Mouse (Mus musculus) ES-E14 (cell line): ENCODE data around the gene Gm49322. TPM values are rescaled to one million over a fixed set of nuclear protein-coding genes. Genes with fewer than 3 reads are reported as not detected.

ENCODE experiments used
- DNase-seq: peaks from one replicate; pipeline ENCODE4 v3.0.0-alpha.2; 2013; ENCODE audit warnings: low read depth, low spot score
- H3K27ac ChIP-seq: 2 replicates; pipeline ENCODE4 v1.5.1; 2012; ENCODE audit warnings: low read depth, mild to moderate bottlenecking, low read length, moderate library complexity, mixed read lengths; ENCODE audit not compliant: poor library complexity, insufficient read depth, severe bottlenecking
- H3K36me3 ChIP-seq: 2 replicates; pipeline ENCODE4 v1.6.1; 2012; ENCODE audit warnings: mild to moderate bottlenecking, low read length, moderate library complexity, mixed read lengths; ENCODE audit not compliant: control insufficient read depth, poor library complexity, insufficient read depth, severe bottlenecking
- H3K4me1 ChIP-seq, 2 experiments: fragments of 150-350 bp in 1 of 2; sonication (generic) in 1 of 2; 2 replicates each; pipeline ENCODE4 v1.6.1; 2012; ENCODE audit warnings: low read length in 2 of 2, mild to moderate bottlenecking in 1 of 2, mixed read lengths in 1 of 2; ENCODE audit not compliant: control insufficient read depth in 2 of 2, insufficient read depth in 2 of 2, poor library complexity in 1 of 2
- H3K4me3 ChIP-seq, 2 experiments: fragments of 150-350 bp in 1 of 2; sonication (generic) in 1 of 2; 2 replicates each; pipeline ENCODE4 v1.5.1; 2012; ENCODE audit warnings: low read length in 2 of 2, low read depth in 1 of 2, mild to moderate bottlenecking in 1 of 2, mixed read lengths in 1 of 2; ENCODE audit not compliant: insufficient read depth in 1 of 2, poor library complexity in 1 of 2, severe bottlenecking in 1 of 2
- H3K9ac ChIP-seq: 2 replicates; pipeline ENCODE4 v1.6.1; 2012; ENCODE audit warnings: low read depth, mild to moderate bottlenecking, low read length, mixed read lengths; ENCODE audit not compliant: poor library complexity, insufficient read depth, severe bottlenecking
- H3K9me3 ChIP-seq: fragments of 150-350 bp; sonication (generic); 2 replicates; pipeline ENCODE4 v1.6.1; 2012; ENCODE audit warnings: low read depth, mild to moderate bottlenecking, low read length; ENCODE audit not compliant: control insufficient read depth, insufficient read depth
- CHD2 ChIP-seq: IDR thresholded peaks from 2 replicates; pipeline ENCODE4 v1.6.1; 2014; ENCODE audit warnings: mild to moderate bottlenecking, low read depth, low read length, inconsistent platforms
- HCFC1 ChIP-seq: IDR thresholded peaks from 2 replicates; pipeline ENCODE4 v1.6.1; 2012; ENCODE audit warnings: low read length, inconsistent platforms, borderline replicate concordance; ENCODE audit not compliant: insufficient read depth
- MAFK ChIP-seq: IDR thresholded peaks from 2 replicates; pipeline ENCODE4 v1.6.1; 2014; ENCODE audit warnings: mild to moderate bottlenecking, low read depth, low read length, inconsistent platforms; ENCODE audit not compliant: insufficient read depth
- ZC3H11A ChIP-seq: IDR thresholded peaks from 2 replicates; pipeline ENCODE4 v1.6.1; 2012; ENCODE audit warnings: low read depth, mild to moderate bottlenecking, inconsistent platforms, low read length, borderline replicate concordance
- ZNF384 ChIP-seq: IDR thresholded peaks from 2 replicates; pipeline ENCODE4 v1.6.1; 2012; ENCODE audit warnings: low read depth, low read length, inconsistent platforms
- in situ Hi-C, 2 experiments: fragments of 600-800 bp; cut with MboI; formaldehyde crosslinking; loops; one replicate each; pipeline ENCODE4 v1.15.1; 2025; ENCODE audit warnings: low sequenced_read_pairs in 2 of 2, inconsistent platforms in 1 of 2; ENCODE audit not compliant: unreplicated experiment in 2 of 2
- total RNA-seq: library from RNA; depleted of rRNA; stranded (reverse); fragments of 300-350 nt; gene quantifications from 2 replicates; pipeline ENCODE4 v1.2.3, GENCODE M21; 2012

Gene Gm49322
- total RNA-seq, 1 experiment, result 8.4 TPM

DNA sequence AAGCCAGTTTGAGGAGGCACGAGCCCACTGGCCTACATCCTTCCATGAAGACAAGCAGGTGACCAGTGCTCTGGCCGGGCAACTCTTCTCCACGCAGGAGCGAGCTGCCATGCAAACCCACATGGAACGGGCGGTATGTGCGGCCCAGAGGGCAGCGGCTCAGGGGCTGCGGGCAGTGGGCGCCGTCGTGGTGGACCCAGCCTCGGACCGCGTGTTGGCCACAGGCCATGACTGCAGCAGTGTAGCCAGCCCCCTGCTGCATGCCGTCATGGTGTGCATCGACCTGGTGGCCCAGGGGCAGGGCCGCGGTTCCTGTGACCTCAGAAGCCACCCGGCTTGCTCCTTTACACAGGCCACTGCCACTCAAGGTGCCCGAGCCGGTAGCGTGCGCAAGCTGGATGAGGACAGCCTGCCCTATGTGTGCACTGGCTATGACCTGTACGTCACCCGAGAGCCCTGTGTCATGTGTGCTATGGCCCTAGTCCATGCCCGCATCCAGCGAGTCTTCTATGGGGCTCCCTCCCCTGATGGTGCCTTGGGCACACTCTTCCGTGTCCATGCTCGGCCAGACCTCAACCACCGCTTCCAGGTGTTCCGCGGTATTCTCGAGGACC lies 1.0 kb downstream of the Gm49322 start:
- DNase-seq, result no peak
- H3K4me1 ChIP-seq, result peaks cover 0 to 21% of the 10 kb centered on the region in 2 experiments; a peak in 1 of 4 replicates
- H3K9ac ChIP-seq, result peak overlapping the region; percentile 68
- no peak overlapping the region; the same call in 1 of the 2 replicates for H3K27ac ChIP-seq
- H3K36me3 ChIP-seq, result peaks cover 35% of the 10 kb centered on the region
- in situ Hi-C loops, result no loop called here
- peak overlapping the region; percentile 60 to 61; a peak in 3 of 4 replicates for H3K4me3 ChIP-seq
- TF ChIP-seq ZNF384 (no peak), MAFK (no peak), CHD2 (no peak), ZC3H11A (no peak), HCFC1 (no peak)
- H3K9me3 ChIP-seq, result no peaks in the 10 kb centered on the region

DNA sequence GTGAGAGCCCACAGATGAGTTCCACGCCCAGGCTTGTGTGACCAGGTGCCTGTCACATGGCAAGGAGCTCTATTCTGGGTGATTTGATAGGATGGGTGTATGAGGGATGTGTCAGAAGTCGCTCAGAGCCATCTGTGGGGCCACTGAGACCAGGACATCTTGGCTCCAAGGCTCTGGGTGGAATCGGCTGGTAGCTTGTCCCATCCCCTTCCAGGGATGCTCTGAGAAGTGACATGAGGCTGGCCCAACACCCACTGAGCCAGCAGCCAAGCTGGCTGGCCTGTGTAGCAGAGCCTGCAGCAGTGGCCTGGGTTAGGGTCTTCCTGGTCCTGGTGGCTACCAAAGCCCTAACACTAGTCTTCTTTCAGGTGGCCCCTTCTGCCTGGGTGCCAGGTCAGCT lies 2.6 kb downstream of the Gm49322 start:
- in situ Hi-C loops, result no loop called here
- Histone ChIP-seq H3K4me1 (peaks cover 0 to 23% of the 10 kb centered on the region in 2 experiments; a peak in 1 of 4 replicates), H3K4me3 (no peak overlapping the region), H3K27ac (no peak overlapping the region), H3K9me3 (no peaks in the 10 kb centered on the region), H3K9ac (no peak overlapping the region), H3K36me3 (peaks cover 44% of the 10 kb centered on the region)
- TF ChIP-seq ZC3H11A (no peak), HCFC1 (no peak), MAFK (no peak), ZNF384 (no peak), CHD2 (no peak)
- DNase-seq, result no peak

DNA sequence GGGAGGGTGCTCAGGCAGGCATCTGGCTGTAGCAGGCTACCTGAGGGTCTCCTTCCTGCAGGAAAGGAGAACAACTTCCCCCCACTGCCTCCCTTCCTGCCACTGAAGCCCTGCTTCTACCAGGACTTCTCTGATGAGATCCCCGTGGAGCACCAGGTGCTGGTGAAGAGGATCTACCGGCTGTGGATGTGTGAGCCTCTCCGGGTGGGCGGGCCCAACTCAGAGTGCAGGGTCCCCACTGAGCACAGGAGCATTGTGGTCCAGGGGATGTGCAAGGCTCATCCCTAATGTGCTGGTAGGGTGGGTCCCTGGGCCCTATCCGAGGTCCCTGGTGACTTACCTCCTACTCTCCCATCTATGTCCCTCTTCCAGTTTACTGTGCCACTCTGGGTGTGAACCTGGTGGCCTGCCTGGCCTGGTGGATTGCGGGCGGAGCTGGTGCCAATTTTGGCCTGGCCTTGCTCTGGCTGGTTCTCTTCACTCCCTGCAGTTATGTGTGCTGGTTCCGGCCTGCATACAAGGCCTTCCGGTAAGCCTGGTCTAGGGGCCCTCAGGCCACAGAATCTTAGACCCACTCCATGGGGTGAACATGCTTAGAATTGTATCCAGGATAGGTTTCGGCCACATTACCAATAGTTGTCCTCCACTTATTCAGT lies 3.6 kb downstream of the Gm49322 start:
- in situ Hi-C loops, result no loop called here
- Histone ChIP-seq H3K36me3 (peaks cover 51% of the 10 kb centered on the region), H3K9ac (no peak overlapping the region), H3K4me1 (peaks cover 0 to 18% of the 10 kb centered on the region in 2 experiments; a peak in 1 of 4 replicates), H3K4me3 (no peak overlapping the region), H3K9me3 (no peaks in the 10 kb centered on the region), H3K27ac (no peak overlapping the region)
- TF ChIP-seq CHD2 (no peak), HCFC1 (no peak), MAFK (no peak)
- DNase-seq, result no peak

DNA sequence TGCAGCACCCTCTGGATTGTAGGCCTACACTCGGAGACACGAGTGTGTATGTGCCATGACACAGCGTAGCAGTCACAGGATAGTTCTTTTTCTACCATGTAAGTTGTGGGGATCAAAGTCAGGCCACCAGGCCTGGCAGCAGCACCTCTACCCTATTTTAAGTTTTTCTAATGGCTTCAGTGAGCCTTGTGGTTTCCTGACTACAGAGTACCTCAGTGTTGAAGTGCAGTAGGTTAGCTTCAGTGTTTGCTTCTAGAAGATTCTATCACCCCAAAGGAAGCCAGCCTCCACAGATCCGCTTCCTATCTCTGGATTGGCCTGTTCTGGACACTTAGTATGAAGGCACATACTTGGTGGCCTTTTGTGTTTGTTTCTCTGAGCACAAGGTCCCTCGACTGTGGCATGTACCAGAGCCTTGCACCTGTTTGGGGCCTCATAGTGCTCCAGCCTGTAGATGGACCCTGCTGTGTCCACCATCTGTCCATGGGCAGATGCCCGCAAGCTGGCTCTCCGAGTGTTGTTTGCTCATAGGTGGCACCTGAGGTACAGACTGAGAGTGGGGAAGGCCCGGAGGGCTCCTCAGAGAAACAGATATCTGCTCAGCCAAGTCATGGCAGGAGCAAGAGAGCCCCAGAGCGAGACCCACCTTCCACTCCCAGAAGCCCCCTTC lies 4.4 kb downstream of the Gm49322 start:
- peaks cover 0 to 14% of the 10 kb centered on the region in 2 experiments; a peak in 1 of 4 replicates for H3K4me1 ChIP-seq
- no peak overlapping the region for H3K9ac ChIP-seq
- in situ Hi-C loops, result no loop called here
- no peak for DNase-seq
- H3K36me3 ChIP-seq, result peaks cover 57% of the 10 kb centered on the region
- no peak overlapping the region for H3K4me3 ChIP-seq
- H3K27ac ChIP-seq, result no peak overlapping the region
- H3K9me3 ChIP-seq, result no peaks in the 10 kb centered on the region
- TF ChIP-seq ZNF384, result no peak
- TF ChIP-seq CHD2, result no peak
- no peak for TF ChIP-seq ZC3H11A
- TF ChIP-seq MAFK, result no peak
- no peak for TF ChIP-seq HCFC1
